Mouse (Mus musculus): Measurements from ENCODE around the gene Shroom4. TPM values are rescaled to one million over a fixed set of nuclear protein-coding genes. Genes with fewer than 3 reads are reported as not detected.

Gene Shroom4
- polyA plus RNA-seq, 1 experiment from 2014 or later = 1.2 TPM

- H3K27ac ChIP-seq (ENCODE audit: low read depth, low read length) = no peak overlapping the region
- H3K4me3 ChIP-seq (ENCODE audit: low read length) = no peak overlapping the region
- no peak overlapping the region for H3K9ac ChIP-seq (ENCODE audit: low read depth, low read length)
- no peak overlapping the region for H3K4me2 ChIP-seq (ENCODE audit: low read length)
- 25% methylated on average over 1 of the region's 1 CpGs for WGBS
- no peaks in the 10 kb centered on the region for H3K36me3 ChIP-seq (ENCODE audit: control insufficient read depth, insufficient read depth, low read length)
- no peaks in the 10 kb centered on the region for H3K9me3 ChIP-seq (ENCODE audit: control insufficient read depth, low read length)
- no peak for ATAC-seq
- H3K27me3 ChIP-seq (replicated peaks; ENCODE audit: control insufficient read depth, insufficient read depth, low read length) = no peaks in the 10 kb centered on the region
- no peaks in the 10 kb centered on the region for H3K4me1 ChIP-seq (ENCODE audit: control insufficient read depth, insufficient read depth, low read depth, low read length)
Measured at GRCm38 (mm10) chrX:6475177-6475576, 75.5 kb downstream of the Shroom4 start.

GRCm38 (mm10) chrX:6482268-6482667, 82.6 kb downstream of the Shroom4 start:
- Histone ChIP-seq H3K4me2 (ENCODE audit: low read length) (no peak overlapping the region), H3K9ac (ENCODE audit: low read depth, low read length) (no peak overlapping the region), H3K27me3 (replicated peaks; ENCODE audit: control insufficient read depth, insufficient read depth, low read length) (no peaks in the 10 kb centered on the region), H3K4me3 (ENCODE audit: low read length) (no peak overlapping the region), H3K9me3 (ENCODE audit: control insufficient read depth, low read length) (no peaks in the 10 kb centered on the region), H3K36me3 (ENCODE audit: control insufficient read depth, insufficient read depth, low read length) (no peaks in the 10 kb centered on the region), H3K4me1 (ENCODE audit: control insufficient read depth, insufficient read depth, low read depth, low read length) (no peaks in the 10 kb centered on the region; the same call in 1 of the 2 replicates), H3K27ac (ENCODE audit: low read depth, low read length) (no peak overlapping the region)
- no peak for ATAC-seq
- WGBS = 86% methylated on average over 4 of the region's 4 CpGs

GRCm38 (mm10) chrX:6483817-6484216, 84.2 kb downstream of the Shroom4 start:
- Histone ChIP-seq H3K27ac (ENCODE audit: low read depth, low read length) (no peak overlapping the region), H3K4me2 (ENCODE audit: low read length) (no peak overlapping the region), H3K36me3 (ENCODE audit: control insufficient read depth, insufficient read depth, low read length) (no peaks in the 10 kb centered on the region), H3K9ac (ENCODE audit: low read depth, low read length) (no peak overlapping the region), H3K4me3 (ENCODE audit: low read length) (no peak overlapping the region), H3K9me3 (ENCODE audit: control insufficient read depth, low read length) (no peaks in the 10 kb centered on the region), H3K27me3 (replicated peaks; ENCODE audit: control insufficient read depth, insufficient read depth, low read length) (no peaks in the 10 kb centered on the region), H3K4me1 (ENCODE audit: control insufficient read depth, insufficient read depth, low read depth, low read length) (no peaks in the 10 kb centered on the region; the same call in 1 of the 2 replicates)
- no peak for ATAC-seq
- WGBS = 37% methylated on average over 8 of the region's 8 CpGs

GRCm38 (mm10) chrX:6490433-6490832, 90.8 kb downstream of the Shroom4 start:
- no peaks in the 10 kb centered on the region for H3K4me1 ChIP-seq (ENCODE audit: control insufficient read depth, insufficient read depth, low read depth, low read length)
- H3K9me3 ChIP-seq (ENCODE audit: control insufficient read depth, low read length) = no peaks in the 10 kb centered on the region
- 67% methylated on average over 4 of the region's 4 CpGs for WGBS
- H3K9ac ChIP-seq (ENCODE audit: low read depth, low read length) = no peak overlapping the region
- no peak overlapping the region for H3K27ac ChIP-seq (ENCODE audit: low read depth, low read length)
- no peaks in the 10 kb centered on the region for H3K27me3 ChIP-seq (replicated peaks; ENCODE audit: control insufficient read depth, insufficient read depth, low read length)
- no peak overlapping the region for H3K4me2 ChIP-seq (ENCODE audit: low read length)
- ATAC-seq = no peak
- no peak overlapping the region for H3K4me3 ChIP-seq (ENCODE audit: low read length)
- H3K36me3 ChIP-seq (ENCODE audit: control insufficient read depth, insufficient read depth, low read length) = no peaks in the 10 kb centered on the region

GRCm38 (mm10) chrX:6495456-6495855, 95.8 kb downstream of the Shroom4 start:
- no peak overlapping the region for H3K9ac ChIP-seq (ENCODE audit: low read depth, low read length)
- H3K36me3 ChIP-seq (ENCODE audit: control insufficient read depth, insufficient read depth, low read length) = no peaks in the 10 kb centered on the region
- H3K4me2 ChIP-seq (ENCODE audit: low read length) = no peak overlapping the region
- H3K4me3 ChIP-seq (ENCODE audit: low read length) = no peak overlapping the region
- H3K9me3 ChIP-seq (ENCODE audit: control insufficient read depth, low read length) = no peaks in the 10 kb centered on the region
- no peaks in the 10 kb centered on the region for H3K27me3 ChIP-seq (replicated peaks; ENCODE audit: control insufficient read depth, insufficient read depth, low read length)
- H3K27ac ChIP-seq (ENCODE audit: low read depth, low read length) = no peak overlapping the region
- ATAC-seq = no peak
- H3K4me1 ChIP-seq (ENCODE audit: control insufficient read depth, insufficient read depth, low read depth, low read length) = no peaks in the 10 kb centered on the region

- no peak for ATAC-seq
- 41% methylated on average over 2 of the region's 2 CpGs for WGBS
Measured at GRCm38 (mm10) chrX:6496374-6496773, 96.7 kb downstream of the Shroom4 start.

GRCm38 (mm10) chrX:6501850-6502249, 102.2 kb downstream of the Shroom4 start:
- 74% methylated on average over 1 of the region's 1 CpGs for WGBS

More at GRCm38 (mm10) chrX:6496374-6496773, 96.7 kb downstream of the Shroom4 start:
- H3K4me3 ChIP-seq (ENCODE audit: low read length) = no peak overlapping the region
- H3K9ac ChIP-seq (ENCODE audit: low read depth, low read length) = no peak overlapping the region
- no peaks in the 10 kb centered on the region for H3K27me3 ChIP-seq (replicated peaks; ENCODE audit: control insufficient read depth, insufficient read depth, low read length)
- H3K27ac ChIP-seq (ENCODE audit: low read depth, low read length) = no peak overlapping the region
- no peaks in the 10 kb centered on the region for H3K36me3 ChIP-seq (ENCODE audit: control insufficient read depth, insufficient read depth, low read length)
- no peaks in the 10 kb centered on the region for H3K4me1 ChIP-seq (ENCODE audit: control insufficient read depth, insufficient read depth, low read depth, low read length)
- H3K9me3 ChIP-seq (ENCODE audit: control insufficient read depth, low read length) = no peaks in the 10 kb centered on the region
- H3K4me2 ChIP-seq (ENCODE audit: low read length) = no peak overlapping the region

GRCm38 (mm10) chrX:6517217-6517616, 117.6 kb downstream of the Shroom4 start:
- 75% methylated on average over 3 of the region's 3 CpGs for WGBS
- H3K9me3 ChIP-seq (ENCODE audit: control insufficient read depth, low read length) = no peaks in the 10 kb centered on the region
- no peaks in the 10 kb centered on the region for H3K27me3 ChIP-seq (replicated peaks; ENCODE audit: control insufficient read depth, insufficient read depth, low read length)
- no peaks in the 10 kb centered on the region for H3K4me1 ChIP-seq (ENCODE audit: control insufficient read depth, insufficient read depth, low read depth, low read length)
- H3K4me3 ChIP-seq (ENCODE audit: low read length) = no peak overlapping the region
- ATAC-seq = no peak
- no peak overlapping the region for H3K4me2 ChIP-seq (ENCODE audit: low read length)
- no peak overlapping the region for H3K9ac ChIP-seq (ENCODE audit: low read depth, low read length)
- no peaks in the 10 kb centered on the region for H3K36me3 ChIP-seq (ENCODE audit: control insufficient read depth, insufficient read depth, low read length)
- H3K27ac ChIP-seq (ENCODE audit: low read depth, low read length) = no peak overlapping the region

More at GRCm38 (mm10) chrX:6501850-6502249, 102.2 kb downstream of the Shroom4 start:
- Histone ChIP-seq H3K9me3 (ENCODE audit: control insufficient read depth, low read length) (no peaks in the 10 kb centered on the region), H3K4me1 (ENCODE audit: control insufficient read depth, insufficient read depth, low read depth, low read length) (no peaks in the 10 kb centered on the region), H3K27me3 (replicated peaks; ENCODE audit: control insufficient read depth, insufficient read depth, low read length) (no peaks in the 10 kb centered on the region), H3K4me3 (ENCODE audit: low read length) (no peak overlapping the region), H3K27ac (ENCODE audit: low read depth, low read length) (no peak overlapping the region), H3K36me3 (ENCODE audit: control insufficient read depth, insufficient read depth, low read length) (no peaks in the 10 kb centered on the region), H3K4me2 (ENCODE audit: low read length) (no peak overlapping the region), H3K9ac (ENCODE audit: low read depth, low read length) (no peak overlapping the region)
- no peak for ATAC-seq

- Histone ChIP-seq H3K27me3 (replicated peaks; ENCODE audit: control insufficient read depth, insufficient read depth, low read length) (no peaks in the 10 kb centered on the region), H3K36me3 (ENCODE audit: control insufficient read depth, insufficient read depth, low read length) (no peaks in the 10 kb centered on the region), H3K9me3 (ENCODE audit: control insufficient read depth, low read length) (no peaks in the 10 kb centered on the region), H3K4me3 (ENCODE audit: low read length) (no peak overlapping the region), H3K27ac (ENCODE audit: low read depth, low read length) (no peak overlapping the region), H3K9ac (ENCODE audit: low read depth, low read length) (no peak overlapping the region), H3K4me2 (ENCODE audit: low read length) (no peak overlapping the region), H3K4me1 (ENCODE audit: control insufficient read depth, insufficient read depth, low read depth, low read length) (no peaks in the 10 kb centered on the region)
- ATAC-seq = no peak
- 63% methylated on average over 2 of the region's 2 CpGs for WGBS
Measured at GRCm38 (mm10) chrX:6518421-6518820, 118.8 kb downstream of the Shroom4 start.

DNA sequence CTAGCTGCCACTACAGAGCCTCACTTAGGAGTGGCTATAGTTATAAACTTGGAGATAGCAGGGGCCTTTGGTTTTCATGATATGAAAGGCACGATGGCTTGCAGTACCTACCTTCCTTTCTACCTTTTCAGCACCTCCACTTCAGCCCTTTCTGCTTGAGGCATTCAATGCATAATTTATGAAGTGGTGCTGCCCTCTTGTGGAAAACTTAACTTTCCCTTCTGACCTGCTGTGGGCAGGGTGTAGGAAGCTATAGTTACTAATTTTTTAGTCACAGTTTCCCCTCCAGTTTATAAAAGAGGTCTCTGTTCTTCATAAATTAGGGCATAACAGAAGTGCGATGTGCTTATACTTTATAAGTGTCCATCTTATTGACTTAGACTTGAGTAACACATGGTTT, 123.3 kb downstream of the Shroom4 start:
- no peaks in the 10 kb centered on the region for H3K9me3 ChIP-seq (ENCODE audit: control insufficient read depth, low read length)
- no peak overlapping the region for H3K4me2 ChIP-seq (ENCODE audit: low read length)
- no peaks in the 10 kb centered on the region for H3K27me3 ChIP-seq (replicated peaks; ENCODE audit: control insufficient read depth, insufficient read depth, low read length)
- no peak for ATAC-seq
- 86% methylated on average over 2 of the region's 2 CpGs for WGBS
- no peaks in the 10 kb centered on the region for H3K4me1 ChIP-seq (ENCODE audit: control insufficient read depth, insufficient read depth, low read depth, low read length)
- H3K27ac ChIP-seq (ENCODE audit: low read depth, low read length) = no peak overlapping the region
- H3K4me3 ChIP-seq (ENCODE audit: low read length) = no peak overlapping the region
- H3K36me3 ChIP-seq (ENCODE audit: control insufficient read depth, insufficient read depth, low read length) = no peaks in the 10 kb centered on the region
- no peak overlapping the region for H3K9ac ChIP-seq (ENCODE audit: low read depth, low read length)

Data from hindbrain, embryonic 16.5 days (tissue).